Mouse (Mus musculus) duodenum, adult 2 months (tissue): ENCODE measurements around the gene Drd1. TPM values are rescaled to one million over a fixed set of nuclear protein-coding genes. Genes with fewer than 3 reads are reported as not detected.

Source experiments
- polyA plus RNA-seq: library from polyadenylated mRNA; depleted of rRNA; stranded (reverse); fragments of >200 nt; gene quantifications from 2 replicates; pipeline ENCODE4 v1.2.3, GENCODE M21; 2012; ENCODE audit warnings: low replicate concordance; rRNA removed

The Drd1 gene
- polyA plus RNA-seq = 0.07 TPM in 1 of 2 replicates, not detected in the other

GRCm38 (mm10) chr13:54055448-54055861 lies at the start of gene Drd1:
Drd1 (minus strand) TSS chr13:54055705.

DNA sequence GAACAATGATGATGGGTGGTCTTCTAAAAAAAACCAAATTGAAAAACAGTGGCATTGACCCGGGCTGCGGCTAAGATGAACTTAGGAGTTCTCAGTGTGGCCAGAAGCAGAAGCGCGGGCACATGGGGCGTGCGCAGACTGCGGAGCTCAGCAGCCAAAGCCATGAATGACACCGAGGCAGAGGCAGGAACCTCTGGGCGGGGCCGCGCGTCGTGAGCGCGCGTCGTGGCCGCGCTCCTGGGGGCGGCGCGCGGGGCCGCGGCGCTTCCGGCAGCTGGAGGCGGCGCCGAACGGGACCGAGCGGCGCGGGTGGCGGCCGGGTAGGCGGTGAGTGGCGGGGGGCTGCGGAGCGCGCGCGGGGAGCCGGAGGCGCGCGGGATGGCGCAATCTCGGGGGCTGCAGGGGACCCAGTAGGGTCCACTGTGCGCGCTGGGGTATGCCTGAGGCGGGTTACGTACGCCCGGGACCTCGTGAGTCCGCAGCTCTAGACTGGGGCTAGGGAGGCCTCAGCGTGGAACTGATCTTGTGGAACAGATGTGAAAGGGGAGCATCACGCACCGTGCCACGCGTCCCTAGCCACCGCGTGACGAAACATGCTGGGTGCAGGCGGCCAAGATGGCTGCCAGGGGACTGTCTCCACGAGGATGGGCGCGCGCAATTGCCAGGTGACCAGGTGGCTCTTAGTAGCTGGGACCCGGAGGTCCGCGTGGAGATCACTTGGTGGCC lies 16.3 kb upstream of the Drd1 start, which contains the start of gene Sfxn1:
Sfxn1 (plus strand) TSS at position 264 of the 726 bp plus-strand sequence.

Other genes starting within 250 kb of the Drd1 start
- 19.6 and 33.2 TPM in 2 replicates for gene Sfxn1, start 16.2 kb upstream of the Drd1 start, polyA plus RNA-seq
- 0.15 and 0.37 TPM in 2 replicates for gene Hrh2, start 136.4 kb upstream of the Drd1 start, polyA plus RNA-seq